Mouse (Mus musculus): ENCODE results near the gene Olfr214.
"Not testable (repeated sequence)": the region's sequence is repeated elsewhere in the genome, so short reads cannot be mapped to it uniquely, and the experiment has no call there.

Gene Olfr214

DNA sequence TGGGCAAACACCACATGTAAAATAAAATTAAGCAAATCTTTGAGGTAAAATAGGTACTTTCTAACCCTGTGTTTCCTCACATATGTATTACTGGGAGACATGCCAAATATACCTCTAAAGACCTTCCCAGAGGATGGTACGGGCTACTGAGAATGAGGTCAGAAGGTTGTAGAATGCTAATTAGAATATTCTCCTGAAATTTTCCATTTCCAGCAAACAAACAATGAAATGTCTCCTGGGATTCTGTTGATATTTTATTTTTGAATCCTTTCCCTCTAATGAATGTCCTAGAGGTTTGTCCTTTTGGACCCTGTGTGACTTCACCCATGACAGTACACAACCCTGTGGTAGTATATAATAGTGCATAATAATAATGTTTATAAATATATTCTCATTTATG is at the start of gene Olfr214:
TSS of gene Olfr214 (plus strand) at position 301 of the 400 bp plus-strand sequence.
- DNase-seq (ENCODE audit: low spot score in 2 of 2) = no peak

DNA sequence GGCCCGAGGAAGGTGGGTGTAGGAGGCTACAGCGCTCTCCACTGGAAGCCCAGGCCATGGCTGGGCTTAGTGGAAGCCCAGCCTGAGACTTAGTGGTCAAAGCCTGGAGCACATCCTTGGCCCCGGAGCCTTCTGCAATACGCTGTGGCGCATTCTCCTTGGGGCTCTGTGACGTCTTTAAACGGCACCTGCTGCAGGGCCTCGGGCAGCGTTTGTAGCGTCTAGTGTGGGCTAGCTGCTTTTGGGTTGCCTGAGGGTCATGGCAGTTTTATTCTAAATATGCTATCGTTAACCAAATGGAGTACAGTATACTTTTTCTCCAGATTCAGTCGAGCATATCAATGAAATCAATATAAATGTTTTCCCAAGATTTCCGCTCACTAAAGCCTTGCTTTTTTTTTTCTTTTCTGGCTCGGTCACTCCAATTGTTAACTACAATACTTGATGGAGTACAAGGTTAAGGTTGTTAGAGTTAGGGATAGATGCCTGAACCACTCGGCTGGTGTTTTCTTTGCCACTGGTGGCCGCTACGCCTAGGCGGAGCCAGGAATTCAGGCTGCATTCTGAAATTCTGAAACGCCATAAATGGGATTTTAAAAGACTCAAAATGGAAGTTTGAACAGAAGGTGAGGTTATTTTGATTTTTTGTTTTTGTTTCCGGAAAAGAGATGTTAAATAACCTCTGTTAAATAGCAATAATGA is 47.6 kb upstream of the Olfr214 start, which contains the start of gene Olfr212:
TSS of gene Olfr212 (plus strand) at position 215 of the 702 bp plus-strand sequence.
- not testable (repeated sequence) for DNase-seq (ENCODE audit: low spot score in 2 of 2)

GRCm38 (mm10) chr6:116514832-116515231 is 39.2 kb upstream of the Olfr214 start:
- DNase-seq (ENCODE audit: low spot score in 2 of 2) = no peak

- no peak for DNase-seq (ENCODE audit: low spot score in 2 of 2)
These were observed 15.9 kb upstream of the Olfr214 start, which contains the start of gene Olfr213 for GRCm38 (mm10) chr6:116538156-116538555. Gene Olfr213 (plus strand): TSS chr6:116538456.

- DNase-seq (ENCODE audit: low spot score in 2 of 2) = no peak
These were observed 11.5 kb upstream of the Olfr214 start for GRCm38 (mm10) chr6:116542500-116542899.

- not testable (repeated sequence) for DNase-seq (ENCODE audit: low spot score in 2 of 2)
These were observed 3.2 kb upstream of the Olfr214 start, which contains the start of gene Gm5580 for GRCm38 (mm10) chr6:116550841-116551240. Gene Gm5580 (plus strand): TSS chr6:116551141.

DNA sequence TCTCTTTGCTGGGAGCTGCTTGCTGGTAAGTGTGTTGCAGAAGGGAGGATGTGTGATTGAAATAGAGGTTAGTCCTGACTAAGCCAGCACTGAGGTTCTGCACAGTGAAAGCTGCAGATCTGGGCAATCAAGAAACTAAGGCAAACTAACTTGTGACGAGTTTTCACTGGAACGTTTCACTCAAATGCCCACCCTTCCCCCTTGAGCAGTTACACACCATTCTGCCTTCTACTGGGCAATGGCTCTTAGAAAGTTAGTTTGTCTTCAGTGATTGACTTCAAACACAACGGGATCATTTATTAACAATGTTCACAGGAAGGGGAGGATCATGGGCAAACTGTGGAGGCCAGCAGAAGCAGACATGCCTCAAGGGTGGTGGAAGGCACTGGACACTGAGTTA is 917 bp downstream of the Olfr214 start:
- DNase-seq (ENCODE audit: low spot score in 2 of 2) = no peak

DNA sequence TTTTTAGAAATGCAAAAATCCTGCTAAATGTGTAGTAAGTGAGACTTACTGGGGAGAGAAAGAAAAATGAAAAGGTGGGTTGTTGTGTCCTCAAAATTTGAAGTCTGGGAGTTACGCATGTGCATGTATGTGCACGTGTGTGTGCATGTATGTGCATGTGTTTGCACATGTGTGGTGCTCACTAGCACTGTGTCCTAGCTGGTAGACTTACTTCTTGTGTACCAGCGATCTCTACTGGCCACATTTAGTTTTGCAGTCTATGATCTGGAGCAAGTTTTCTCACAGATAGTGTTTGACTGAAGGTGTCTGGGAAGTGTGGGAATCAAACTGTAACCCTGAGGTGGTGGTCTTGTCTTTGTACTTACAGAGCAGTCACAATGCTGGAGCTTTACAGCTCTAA is 15.8 kb downstream of the Olfr214 start:
- peak in 1 of 2 experiments; percentile 42 for DNase-seq (ENCODE audit: low spot score in 2 of 2)

GRCm38 (mm10) chr6:116584095-116584494 is 30.1 kb downstream of the Olfr214 start, which contains the start of gene Olfr215:
Gene Olfr215 (minus strand): TSS chr6:116584195.
- DNase-seq (ENCODE audit: low spot score in 2 of 2) = no peak

DNA sequence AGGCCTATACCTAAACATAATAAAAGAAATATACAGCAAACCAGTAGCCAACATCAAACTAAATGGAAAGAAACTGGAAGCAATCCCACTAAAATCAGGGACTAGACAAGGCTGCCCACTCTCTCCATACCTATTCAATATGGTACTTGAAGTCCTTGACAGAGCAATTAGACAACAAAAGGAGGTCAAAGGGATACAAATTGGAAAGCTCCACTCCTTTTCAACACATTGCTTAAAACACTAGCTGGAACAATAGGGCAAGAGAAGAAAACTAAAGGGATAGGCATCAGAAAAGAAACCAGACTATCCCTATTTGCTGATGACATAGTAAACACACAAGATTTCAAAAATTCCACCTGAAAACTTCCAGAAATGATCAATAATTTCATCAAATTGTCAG is 46.9 kb downstream of the Olfr214 start:
- not testable (repeated sequence) for DNase-seq (ENCODE audit: low spot score in 2 of 2)

- DNase-seq (ENCODE audit: low spot score in 2 of 2) = no peak
These were observed 53.2 kb downstream of the Olfr214 start for GRCm38 (mm10) chr6:116607230-116607629.

All from cerebellum, postnatal 4 days (tissue).